Mouse (Mus musculus) cerebellum, adult 2 months (tissue): ENCODE data around the gene Mmd2.

Experiments used
- CTCF ChIP-seq: fragments of 200-500 bp; IDR thresholded peaks from 2 replicates; pipeline ENCODE4 v1.5.1; 2011; ENCODE audit warnings: low read depth, mild to moderate bottlenecking, control low read depth, low read length, moderate library complexity, borderline replicate concordance; ENCODE audit not compliant: insufficient read depth
- POLR2A ChIP-seq: fragments of 200-500 bp; IDR thresholded peaks from 2 replicates; pipeline ENCODE4 v1.6.1; 2011; ENCODE audit warnings: low read length, control low read depth, borderline replicate concordance; ENCODE audit not compliant: insufficient read depth

DNA sequence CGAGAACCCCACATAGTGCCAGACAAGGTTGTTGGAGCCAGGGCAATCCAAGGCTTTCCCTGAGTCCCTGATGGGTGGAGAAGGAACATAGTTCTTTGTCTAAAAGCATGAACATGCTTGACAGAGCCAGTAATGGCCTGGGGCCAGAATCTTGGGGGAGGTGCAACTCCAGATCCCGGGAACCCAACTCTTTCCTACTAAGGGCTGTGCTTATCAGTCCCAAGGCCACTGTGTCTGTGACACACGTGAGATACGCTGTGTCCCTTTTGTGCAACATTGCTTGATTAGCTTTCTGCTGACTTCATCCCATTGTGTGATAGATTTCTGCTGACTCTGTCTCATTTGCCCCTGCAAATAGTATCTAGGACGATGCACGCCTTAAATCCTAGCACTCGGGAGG lies 31.8 kb downstream of the Mmd2 start:
- TF ChIP-seq CTCF (no peak), POLR2A (no peak)
